Mouse (Mus musculus): ENCODE measurements around the gene Tead1. TPM values are rescaled to one million over a fixed set of nuclear protein-coding genes. Genes with fewer than 3 reads are reported as not detected.
A peak's percentile ranks its signal among the peaks of the same experiment; 100 is the strongest.

Tead1 gene
- polyA plus RNA-seq, 1 experiment: 18.8 TPM

DNA sequence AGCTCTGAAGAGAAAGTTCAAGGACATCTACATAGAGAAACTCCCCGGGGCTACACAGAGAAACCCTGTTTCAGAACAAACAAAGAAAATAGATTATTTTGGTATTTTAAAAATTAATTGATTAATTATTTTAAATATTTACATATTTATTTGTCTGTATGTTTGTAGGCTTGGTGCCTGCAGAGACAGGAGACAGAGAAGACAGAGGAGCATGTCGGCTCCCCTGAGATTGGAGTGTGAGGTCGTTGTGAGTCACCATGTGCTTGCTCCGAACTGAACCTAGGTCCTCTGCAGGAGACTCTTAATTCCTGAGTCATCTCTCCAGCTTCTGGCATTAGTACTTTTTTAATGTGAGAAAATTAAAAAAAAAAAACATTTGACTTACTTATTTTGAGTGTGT, 24.2 kb downstream of the Tead1 start:
- no peak overlapping the region for H3K4me3 ChIP-seq
- H3K79me2 ChIP-seq (ENCODE audit: control insufficient read depth, insufficient read depth): peaks cover 90% of the 10 kb centered on the region
- no peak overlapping the region for H3ac ChIP-seq (ENCODE audit: control insufficient read depth, insufficient read length)
- TF ChIP-seq TCF3 (IDR thresholded peaks at IDR 0.05; ENCODE audit: insufficient read length, low read depth): no peak
- TF ChIP-seq POLR2A (IDR thresholded peaks at IDR 0.05; ENCODE audit: insufficient read length, low read depth): no peak
- no peak for TF ChIP-seq TCF12 (IDR thresholded peaks at IDR 0.05; ENCODE audit: insufficient read depth, poor library complexity, severe bottlenecking)
- TF ChIP-seq MAX (IDR thresholded peaks at IDR 0.05; ENCODE audit: low read depth): no peak
- TF ChIP-seq REST (IDR thresholded peaks at IDR 0.05; ENCODE audit: insufficient read depth, insufficient read length): no peak
- TF ChIP-seq USF1 (IDR thresholded peaks at IDR 0.05; ENCODE audit: low read depth): no peak
- TF ChIP-seq MYOG (IDR thresholded peaks at IDR 0.05; ENCODE audit: control insufficient read depth in 1 of 3, insufficient read depth in 1 of 3, insufficient read length in 2 of 3, low read depth in 2 of 3): no peak
- no peak for TF ChIP-seq MYOD1 (IDR thresholded peaks at IDR 0.05; ENCODE audit: control insufficient read depth in 1 of 3, insufficient read length in 2 of 3, low read depth in 2 of 3)
- TF ChIP-seq SRF (IDR thresholded peaks at IDR 0.05; ENCODE audit: control insufficient read depth, insufficient read length, low read depth): no peak
- no peak for TF ChIP-seq POLR2AphosphoS2 (IDR thresholded peaks at IDR 0.05; ENCODE audit: insufficient read length, low read depth)
- peaks cover 5% of the 10 kb centered on the region for H3K36me3 ChIP-seq (ENCODE audit: control insufficient read depth, insufficient read depth)
- no peak overlapping the region for H3K4me2 ChIP-seq (ENCODE audit: low read depth)
- no peaks in the 10 kb centered on the region for H3K27me3 ChIP-seq (ENCODE audit: control insufficient read depth, insufficient read depth, insufficient read length)

- no peaks in the 10 kb centered on the region for H3K27me3 ChIP-seq (ENCODE audit: control insufficient read depth, insufficient read depth, insufficient read length)
- H3K4me2 ChIP-seq (ENCODE audit: low read depth): no peak overlapping the region
- H3K79me2 ChIP-seq (ENCODE audit: control insufficient read depth, insufficient read depth): peaks cover 90% of the 10 kb centered on the region
- TF ChIP-seq POLR2A (IDR thresholded peaks at IDR 0.05; ENCODE audit: insufficient read length, low read depth) (no peak), MYOD1 (IDR thresholded peaks at IDR 0.05; ENCODE audit: control insufficient read depth in 1 of 3, insufficient read length in 2 of 3, low read depth in 2 of 3) (no peak), MAX (IDR thresholded peaks at IDR 0.05; ENCODE audit: low read depth) (no peak), E2F4 (IDR thresholded peaks at IDR 0.05; ENCODE audit: insufficient read depth) (no peak), TCF3 (IDR thresholded peaks at IDR 0.05; ENCODE audit: insufficient read length, low read depth) (no peak)
- no peak overlapping the region for H3ac ChIP-seq (ENCODE audit: control insufficient read depth, insufficient read length)
- H3K36me3 ChIP-seq (ENCODE audit: control insufficient read depth, insufficient read depth): peaks cover 5% of the 10 kb centered on the region
- no peak overlapping the region for H3K4me3 ChIP-seq
Observed at GRCm38 (mm10) chr7:112705870-112706269, 26.8 kb downstream of the Tead1 start.

- Histone ChIP-seq H3K4me2 (ENCODE audit: low read depth) (no peak overlapping the region), H3K4me3 (no peak overlapping the region), H3K36me3 (ENCODE audit: control insufficient read depth, insufficient read depth) (peaks cover 5% of the 10 kb centered on the region), H3K27me3 (ENCODE audit: control insufficient read depth, insufficient read depth, insufficient read length) (no peaks in the 10 kb centered on the region), H3ac (ENCODE audit: control insufficient read depth, insufficient read length) (no peak overlapping the region), H3K79me2 (ENCODE audit: control insufficient read depth, insufficient read depth) (peaks cover 90% of the 10 kb centered on the region)
- no peak for TF ChIP-seq MYOG (IDR thresholded peaks at IDR 0.05; ENCODE audit: control insufficient read depth in 1 of 3, insufficient read depth in 1 of 3, insufficient read length in 2 of 3, low read depth in 2 of 3)
- TF ChIP-seq POLR2AphosphoS2 (IDR thresholded peaks at IDR 0.05; ENCODE audit: insufficient read length, low read depth): no peak
- TF ChIP-seq CEBPB (IDR thresholded peaks at IDR 0.05; ENCODE audit: insufficient read depth, poor library complexity, severe bottlenecking): no peak
- no peak for TF ChIP-seq SRF (IDR thresholded peaks at IDR 0.05; ENCODE audit: control insufficient read depth, insufficient read length, low read depth)
- TF ChIP-seq POLR2A (IDR thresholded peaks at IDR 0.05; ENCODE audit: insufficient read length, low read depth): no peak
- TF ChIP-seq MYOD1 (IDR thresholded peaks at IDR 0.05; ENCODE audit: control insufficient read depth in 1 of 3, insufficient read length in 2 of 3, low read depth in 2 of 3): no peak
- no peak for TF ChIP-seq TCF3 (IDR thresholded peaks at IDR 0.05; ENCODE audit: insufficient read length, low read depth)
- TF ChIP-seq TCF12 (IDR thresholded peaks at IDR 0.05; ENCODE audit: insufficient read depth, poor library complexity, severe bottlenecking): no peak
- no peak for TF ChIP-seq REST (IDR thresholded peaks at IDR 0.05; ENCODE audit: insufficient read depth, insufficient read length)
- no peak for TF ChIP-seq E2F4 (IDR thresholded peaks at IDR 0.05; ENCODE audit: insufficient read depth)
- no peak for TF ChIP-seq MAX (IDR thresholded peaks at IDR 0.05; ENCODE audit: low read depth)
- no peak for TF ChIP-seq USF1 (IDR thresholded peaks at IDR 0.05; ENCODE audit: low read depth)
Observed at GRCm38 (mm10) chr7:112706756-112707155, 27.6 kb downstream of the Tead1 start.

- H3K79me2 ChIP-seq (ENCODE audit: control insufficient read depth, insufficient read depth): peaks cover 93% of the 10 kb centered on the region
- peak in 2 of 3 experiments; percentile 40 to 43 for TF ChIP-seq MYOD1 (IDR thresholded peaks at IDR 0.05; ENCODE audit: control insufficient read depth in 1 of 3, insufficient read length in 2 of 3, low read depth in 2 of 3)
- TF ChIP-seq POLR2AphosphoS2 (IDR thresholded peaks at IDR 0.05; ENCODE audit: insufficient read length, low read depth): no peak
- H3K27me3 ChIP-seq (ENCODE audit: control insufficient read depth, insufficient read depth, insufficient read length): no peaks in the 10 kb centered on the region
- no peak overlapping the region for H3K4me2 ChIP-seq (ENCODE audit: low read depth)
- H3ac ChIP-seq (ENCODE audit: control insufficient read depth, insufficient read length): no peak overlapping the region
- H3K36me3 ChIP-seq (ENCODE audit: control insufficient read depth, insufficient read depth): no peaks in the 10 kb centered on the region
- H3K4me3 ChIP-seq: no peak overlapping the region
Observed at GRCm38 (mm10) chr7:112710409-112711107, 31.4 kb downstream of the Tead1 start.

- Histone ChIP-seq H3ac (ENCODE audit: control insufficient read depth, insufficient read length) (no peak overlapping the region), H3K79me2 (ENCODE audit: control insufficient read depth, insufficient read depth) (peaks cover 100% of the 10 kb centered on the region), H3K4me3 (no peak overlapping the region), H3K36me3 (ENCODE audit: control insufficient read depth, insufficient read depth) (no peaks in the 10 kb centered on the region), H3K27me3 (ENCODE audit: control insufficient read depth, insufficient read depth, insufficient read length) (no peaks in the 10 kb centered on the region), H3K4me2 (ENCODE audit: low read depth) (no peak overlapping the region)
- TF ChIP-seq POLR2A (IDR thresholded peaks at IDR 0.05; ENCODE audit: insufficient read length, low read depth): no peak
- TF ChIP-seq MAX (IDR thresholded peaks at IDR 0.05; ENCODE audit: low read depth): no peak
- TF ChIP-seq USF1 (IDR thresholded peaks at IDR 0.05; ENCODE audit: low read depth): no peak
- no peak for TF ChIP-seq TCF12 (IDR thresholded peaks at IDR 0.05; ENCODE audit: insufficient read depth, poor library complexity, severe bottlenecking)
Observed at GRCm38 (mm10) chr7:112711977-112712376, 32.9 kb downstream of the Tead1 start.

All from myocyte (in vitro differentiated cells).